Mouse (Mus musculus) thymus, adult 2 months (tissue): Measurements from ENCODE around the gene Srsf3. TPM values are rescaled to one million over a fixed set of nuclear protein-coding genes. Genes with fewer than 3 reads are reported as not detected.

ENCODE experiments used
- DNase-seq: peaks from one replicate; pipeline ENCODE4 v3.0.0; 2021
- H3K27ac ChIP-seq: fragments of 200-500 bp; 2 replicates; pipeline ENCODE4 v1.5.1; 2012; ENCODE audit warnings: low read length, control low read depth; ENCODE audit not compliant: control insufficient read depth, insufficient read depth
- H3K27me3 ChIP-seq: fragments of 200-500 bp; 2 replicates; pipeline ENCODE4 v1.6.1; 2012; ENCODE audit warnings: mild to moderate bottlenecking, low read length, moderate library complexity, mixed read lengths; ENCODE audit not compliant: control insufficient read depth, insufficient read depth
- H3K36me3 ChIP-seq: fragments of 200-500 bp; 2 replicates; pipeline ENCODE4 v1.6.1; 2012; ENCODE audit warnings: mild to moderate bottlenecking, low read length, moderate library complexity; ENCODE audit not compliant: control insufficient read depth, insufficient read depth
- H3K4me1 ChIP-seq: fragments of 200-500 bp; replicated peaks from 2 replicates; pipeline ENCODE4 v1.6.1; 2012; ENCODE audit warnings: low read length; ENCODE audit not compliant: control insufficient read depth, insufficient read depth
- H3K4me3 ChIP-seq: fragments of 200-500 bp; 2 replicates; pipeline ENCODE4 v1.5.1; 2012; ENCODE audit warnings: mild to moderate bottlenecking, low read length, control low read depth, moderate library complexity; ENCODE audit not compliant: control insufficient read depth, insufficient read depth
- CTCF ChIP-seq: fragments of 200-500 bp; IDR thresholded peaks from 2 replicates; pipeline ENCODE4 v1.5.1; 2012; ENCODE audit warnings: mild to moderate bottlenecking, control low read depth, low read length, moderate library complexity, borderline replicate concordance; ENCODE audit not compliant: control insufficient read depth, poor library complexity, insufficient read depth; ENCODE audit errors: extremely low read depth
- POLR2A ChIP-seq: fragments of 200-500 bp; IDR thresholded peaks from 2 replicates; pipeline ENCODE4 v1.6.1; 2012; ENCODE audit warnings: mild to moderate bottlenecking, low read length, control low read depth, moderate library complexity; ENCODE audit not compliant: control insufficient read depth, poor library complexity, insufficient read depth; ENCODE audit errors: extremely low read depth
- WGBS: fragments of 180-500 bp; shearing (Covaris S2); methylation state at CpG from one replicate; pipeline ENCODE4 v1.1.7; 2018; 5-methylcytosine and 5-hydroxymethylcytosine counted together
- polyA plus RNA-seq: library from polyadenylated mRNA; depleted of rRNA; stranded (reverse); fragments of >200 nt; gene quantifications from 2 replicates; pipeline ENCODE4 v1.2.3, GENCODE M21; 2012

The Srsf3 gene
- polyA plus RNA-seq, 1 experiment = 544 TPM

DNA sequence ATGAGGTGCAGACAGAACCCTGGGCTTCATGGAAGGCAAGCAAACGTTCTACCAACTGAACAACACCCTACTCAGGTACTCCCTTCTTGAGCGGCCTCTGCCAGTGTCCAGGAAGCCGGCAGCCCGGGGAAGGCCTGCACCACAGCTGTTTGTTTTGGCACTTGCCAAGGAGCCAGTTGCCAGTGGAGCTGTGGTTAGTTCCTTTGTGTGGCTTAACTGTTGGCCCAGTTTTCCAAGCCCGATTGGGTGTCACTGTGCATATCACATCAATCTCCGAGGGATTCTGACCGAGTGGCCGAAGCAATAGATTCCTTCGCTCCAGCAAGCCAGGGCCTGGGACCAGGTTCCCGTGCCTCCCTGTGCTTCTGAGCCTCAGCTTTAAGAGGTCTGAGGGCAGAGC, 25.5 kb downstream of the Srsf3 start:
- H3K4me1 ChIP-seq = peaks cover 32% of the 10 kb centered on the region
- DNase-seq = no peak

DNA sequence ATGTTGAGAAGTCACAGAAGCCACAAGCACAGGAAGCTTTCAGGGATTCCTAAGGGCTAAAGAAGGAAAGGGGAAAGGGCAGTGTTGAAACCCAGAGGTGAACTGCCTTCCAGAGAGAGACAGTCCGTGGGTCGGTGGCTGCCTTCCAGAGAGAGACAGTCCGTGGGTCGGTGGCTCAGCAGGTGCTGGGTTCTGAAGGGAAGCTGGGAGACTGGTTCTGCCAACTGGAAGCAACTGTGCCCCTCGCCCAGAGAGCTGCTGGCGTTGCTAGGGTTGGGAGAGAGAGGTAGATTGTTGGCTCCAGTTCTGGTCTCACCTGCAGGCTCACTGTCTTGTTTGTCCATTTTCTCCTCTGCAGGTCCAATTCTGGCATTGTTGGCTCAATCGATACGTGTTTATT, 26.1 kb downstream of the Srsf3 start:
- no peaks in the 10 kb centered on the region for H3K27me3 ChIP-seq
- 37% methylated on average over 8 of the region's 8 CpGs for WGBS
- no peak overlapping the region for H3K27ac ChIP-seq
- DNase-seq = no peak
- no peak overlapping the region for H3K4me3 ChIP-seq
- peaks cover 32% of the 10 kb centered on the region for H3K4me1 ChIP-seq
- TF ChIP-seq CTCF = no peak
- TF ChIP-seq POLR2A = no peak
- H3K36me3 ChIP-seq = no peaks in the 10 kb centered on the region

More for the DNA sequence above, 25.5 kb downstream of the Srsf3 start:
- TF ChIP-seq CTCF = no peak
- no peak for TF ChIP-seq POLR2A
- no peaks in the 10 kb centered on the region for H3K36me3 ChIP-seq
- 13% methylated on average over 10 of the region's 10 CpGs for WGBS
- H3K27ac ChIP-seq = no peak overlapping the region
- no peaks in the 10 kb centered on the region for H3K27me3 ChIP-seq
- H3K4me3 ChIP-seq = no peak overlapping the region

DNA sequence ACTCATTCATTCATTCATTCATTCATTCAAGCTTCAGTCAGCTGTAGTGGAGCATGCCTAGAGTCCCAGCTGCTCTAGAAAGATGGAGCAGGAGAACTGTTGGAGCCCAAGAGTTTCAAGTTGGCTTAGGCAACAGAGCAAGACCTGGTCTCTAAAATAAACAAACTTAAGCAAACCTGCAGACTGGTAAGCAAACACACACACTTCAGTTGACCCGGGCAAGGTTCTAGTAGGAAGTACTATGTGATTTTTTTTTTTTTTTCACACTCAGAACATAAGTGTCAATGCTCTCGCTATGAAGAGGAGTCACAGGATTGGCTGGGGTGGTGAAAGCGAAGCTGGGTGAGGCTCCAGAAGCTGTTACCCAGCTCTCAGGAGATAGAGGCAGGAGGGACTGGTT, 27.2 kb downstream of the Srsf3 start:
- DNase-seq = no peak
- Histone ChIP-seq H3K27ac (no peak overlapping the region), H3K36me3 (no peaks in the 10 kb centered on the region), H3K27me3 (no peaks in the 10 kb centered on the region), H3K4me1 (peaks cover 32% of the 10 kb centered on the region), H3K4me3 (no peak overlapping the region)
- WGBS = 92% methylated on average over 3 of the region's 3 CpGs
- TF ChIP-seq POLR2A (no peak), CTCF (no peak)

DNA sequence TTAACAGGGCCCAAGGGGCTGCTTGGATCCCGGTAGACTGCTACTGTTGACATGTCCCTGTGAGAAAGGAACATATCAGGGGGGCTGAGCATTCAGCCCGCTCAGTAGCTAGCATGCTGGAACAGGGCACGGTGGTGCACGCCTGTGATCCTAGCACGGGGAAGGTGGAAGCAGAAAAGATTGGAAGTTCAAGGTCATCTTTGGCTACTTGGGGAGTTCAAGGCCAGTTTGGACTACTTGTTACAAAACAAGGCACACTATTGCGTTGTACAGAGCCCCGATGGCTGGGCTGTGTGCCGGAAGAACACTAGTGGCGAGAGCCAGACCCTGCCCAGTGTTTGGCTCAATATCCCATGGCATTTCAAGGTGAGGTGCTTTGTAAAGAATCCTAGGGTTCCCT, 28.5 kb downstream of the Srsf3 start:
- H3K4me3 ChIP-seq = no peak overlapping the region

DNA sequence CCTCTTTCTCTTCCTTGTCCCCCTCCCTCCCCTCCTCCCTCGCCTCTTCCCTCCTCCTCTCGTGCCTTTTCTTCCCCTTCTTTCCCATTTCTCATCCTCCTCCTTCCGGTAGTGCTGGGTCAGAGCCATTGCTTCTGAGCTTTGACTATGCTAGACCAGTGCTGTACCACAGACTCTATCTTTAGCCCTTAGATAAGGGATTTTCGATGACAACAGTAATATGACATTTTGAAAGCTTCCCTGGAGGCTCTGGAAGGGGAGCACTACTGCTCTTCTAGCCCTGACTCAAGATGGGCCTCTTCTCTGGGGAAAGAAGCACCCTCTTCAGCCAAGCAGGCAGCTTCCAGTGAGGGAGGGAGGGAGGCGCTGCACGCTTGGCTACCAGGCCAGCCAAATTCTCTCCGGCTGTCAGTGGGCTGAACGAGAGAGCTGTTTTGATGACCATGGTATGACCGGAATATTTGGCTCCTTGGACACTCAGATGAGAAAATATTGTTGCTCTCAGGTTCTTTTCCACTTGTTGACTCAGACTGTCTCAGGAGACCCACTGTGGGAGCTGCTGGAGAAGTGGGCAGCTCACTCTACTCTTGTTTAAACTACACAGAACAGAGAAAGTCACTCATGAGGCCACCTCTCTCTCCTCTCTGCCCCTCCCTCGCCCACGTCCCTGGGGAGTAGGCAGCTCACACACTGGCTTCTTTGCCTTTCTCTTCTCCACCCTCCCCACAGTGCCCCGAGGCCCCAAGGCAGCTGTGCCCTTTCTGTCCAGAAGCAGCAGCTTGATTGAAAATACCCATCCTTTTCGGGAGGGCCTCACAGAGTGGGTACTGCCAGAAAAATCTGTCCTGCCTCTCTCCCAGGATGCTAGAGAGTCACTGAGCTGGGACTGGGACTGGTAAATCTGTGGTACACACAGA, 29.9 kb downstream of the Srsf3 start:
- no peak for DNase-seq

More for the DNA sequence above, 28.5 kb downstream of the Srsf3 start:
- H3K36me3 ChIP-seq = no peaks in the 10 kb centered on the region
- WGBS = 98% methylated on average over 9 of the region's 9 CpGs
- DNase-seq = no peak
- no peak overlapping the region for H3K27ac ChIP-seq
- H3K4me1 ChIP-seq = peaks cover 28% of the 10 kb centered on the region
- no peaks in the 10 kb centered on the region for H3K27me3 ChIP-seq
- TF ChIP-seq CTCF = no peak
- TF ChIP-seq POLR2A = no peak

DNA sequence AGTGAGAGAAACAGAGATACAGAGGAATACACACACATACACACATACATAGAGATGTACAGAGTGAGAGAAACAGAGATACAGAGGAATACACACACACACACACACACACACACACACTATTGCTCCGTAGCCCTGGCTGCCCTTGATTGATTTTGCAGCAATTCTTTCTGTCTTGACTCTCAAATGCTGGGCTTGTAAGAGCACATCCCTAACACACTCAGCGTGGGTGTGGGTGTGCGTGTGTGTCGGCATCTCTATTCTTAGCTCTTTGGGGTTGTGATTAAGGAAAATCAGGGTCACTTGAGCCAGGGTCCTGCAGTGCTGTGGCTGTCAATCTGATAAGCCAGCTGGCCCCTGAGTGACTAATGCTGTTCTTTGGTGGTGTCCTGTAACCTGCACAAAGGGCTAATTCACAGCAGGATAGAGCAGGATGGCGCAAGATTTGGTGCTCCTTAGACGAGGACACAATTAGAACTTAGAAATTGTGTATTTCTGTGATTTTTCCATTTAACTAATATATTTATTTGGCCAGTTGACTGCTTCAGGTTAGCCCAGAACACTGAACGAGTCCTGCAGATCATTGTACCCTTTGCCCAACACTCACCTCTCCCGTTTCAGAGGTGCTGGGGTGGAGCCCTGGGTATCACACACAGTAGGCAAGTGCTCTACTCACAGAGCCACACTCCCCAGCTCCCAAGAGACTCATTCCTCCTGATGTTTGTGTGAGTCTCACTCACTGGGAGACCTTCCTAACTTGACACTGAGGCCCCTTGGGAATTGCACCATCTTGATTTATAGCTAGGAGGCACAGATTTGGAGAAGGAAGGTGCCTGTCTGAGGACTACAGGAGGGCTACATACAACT, 30.9 kb downstream of the Srsf3 start:
- H3K27me3 ChIP-seq = no peaks in the 10 kb centered on the region
- no peak for DNase-seq
- H3K4me3 ChIP-seq = no peak overlapping the region
- 91% methylated on average over 8 of the region's 8 CpGs for WGBS
- H3K36me3 ChIP-seq = no peaks in the 10 kb centered on the region
- peaks cover 10% of the 10 kb centered on the region for H3K4me1 ChIP-seq
- no peak for TF ChIP-seq CTCF
- no peak for TF ChIP-seq POLR2A
- H3K27ac ChIP-seq = no peak overlapping the region

More for the DNA sequence above, 29.9 kb downstream of the Srsf3 start:
- TF ChIP-seq CTCF (no peak), POLR2A (no peak)
- Histone ChIP-seq H3K36me3 (no peaks in the 10 kb centered on the region), H3K4me1 (peaks cover 17% of the 10 kb centered on the region), H3K4me3 (no peak overlapping the region), H3K27me3 (no peaks in the 10 kb centered on the region), H3K27ac (no peak overlapping the region)
- WGBS = 81% methylated on average over 13 of the region's 13 CpGs

DNA sequence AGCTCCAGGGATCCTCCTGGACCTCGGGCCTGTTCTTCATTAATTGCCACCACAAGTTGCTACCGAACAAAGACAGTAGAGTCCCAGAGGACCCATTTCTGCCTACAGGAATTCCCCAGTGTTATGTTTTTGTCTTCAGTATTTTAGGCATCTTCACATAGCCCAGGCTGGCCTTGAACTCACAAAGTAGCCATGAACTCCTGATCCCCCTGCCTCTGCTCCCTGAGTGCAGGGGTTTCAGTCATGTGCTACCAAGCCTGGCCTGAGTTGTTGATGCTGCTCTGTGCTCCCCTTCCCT, 31.5 kb downstream of the Srsf3 start:
- no peak overlapping the region for H3K4me3 ChIP-seq
- DNase-seq = no peak
- WGBS = 98% methylated on average over 2 of the region's 2 CpGs
- no peaks in the 10 kb centered on the region for H3K36me3 ChIP-seq
- no peak overlapping the region for H3K27ac ChIP-seq
- no peak for TF ChIP-seq CTCF
- TF ChIP-seq POLR2A = no peak
- H3K4me1 ChIP-seq = peaks cover 4% of the 10 kb centered on the region
- H3K27me3 ChIP-seq = no peaks in the 10 kb centered on the region
